In genomic region chr5:125337012-125337411, GRCm38 (mm10) we compare ENCODE assay signal across 12 mouse cellular contexts. TPM values are rescaled to one million over a fixed set of nuclear protein-coding genes. Genes with fewer than 3 reads are reported as not detected.
DNase-seq lines count a peak whose midpoint lies in the region; ATAC-seq and TF ChIP-seq lines count a peak whose summit lies in the region.
"Had no signal": no experiment of that assay in that cellular context is flagged by ENCODE, and none has a peak within 500 bp of the region (broad histone marks: within the 10 kb centered on the region; RNA-seq: fewer than 3 reads in every experiment).

No protein-coding gene starts in this region.

- no peak overlapping the region for H3K4me3 ChIP-seq in heart, embryonic 14.5 days (ENCODE audit: control insufficient read depth in 1 of 2, insufficient read depth in 1 of 2, low read depth in 1 of 2, low read length in 2 of 2)
- H3K4me3 ChIP-seq in bone marrow, adult 2 months (replicated peaks; ENCODE audit: control insufficient read depth, low read depth, low read length), result no peak overlapping the region
- H3K4me3 ChIP-seq in liver, embryonic 14.5 days (ENCODE audit: insufficient read depth in 1 of 2, low read depth in 2 of 2, low read length in 2 of 2), result no peak overlapping the region
- H3K4me3 ChIP-seq: forebrain, embryonic 10.5 days had no signal

- no peaks in the 10 kb centered on the region for H3K36me3 ChIP-seq in heart, embryonic 14.5 days (ENCODE audit: control insufficient read depth, insufficient read depth, low read length)
- no peaks in the 10 kb centered on the region for H3K36me3 ChIP-seq in liver, embryonic 14.5 days (replicated peaks; ENCODE audit: control insufficient read depth, insufficient read depth, low read depth)

- 12% methylated on average over 9 of the region's 9 CpGs for WGBS in heart, embryonic 14.5 days
- WGBS in bone marrow, adult 2 months, result 22% methylated on average over 9 of the region's 9 CpGs
- 25% methylated on average over 9 of the region's 9 CpGs for WGBS in liver, embryonic 14.5 days (ENCODE audit: insufficient replicate concordance)

- peak overlapping the region; percentile 21 to 42; a peak in 2 of 4 replicates for H3K27ac ChIP-seq in heart, embryonic 14.5 days (replicated peaks in 1 of 2; ENCODE audit: control insufficient read depth in 1 of 2, insufficient read depth in 1 of 2, low read depth in 2 of 2, low read length in 2 of 2)
- H3K27ac ChIP-seq in bone marrow, adult 2 months (ENCODE audit: control insufficient read depth, insufficient read depth, low read depth, low read length, poor library complexity), result peak overlapping the region; percentile 35; the same call in 1 of the 2 replicates
- H3K27ac ChIP-seq in liver, embryonic 14.5 days, result peak overlapping the region; percentile 15
- H3K27ac ChIP-seq: forebrain, embryonic 10.5 days had no signal

- H3K9me3 ChIP-seq in heart, embryonic 14.5 days (ENCODE audit: control insufficient read depth, low read length), result no peaks in the 10 kb centered on the region
- no peaks in the 10 kb centered on the region for H3K9me3 ChIP-seq in liver, embryonic 14.5 days (ENCODE audit: control insufficient read depth, low read length)
- H3K9me3 ChIP-seq: forebrain, embryonic 10.5 days had no signal

- no peak for TF ChIP-seq CTCF in bone marrow, adult 2 months (IDR thresholded peaks at IDR 0.05; ENCODE audit: control insufficient read depth, insufficient read depth, low read length)
- no peak for TF ChIP-seq CTCF in liver, embryonic 14.5 days (IDR thresholded peaks at IDR 0.05; ENCODE audit: low read depth)

- TF ChIP-seq EP300 in liver, embryonic 14.5 days (IDR thresholded peaks at IDR 0.05; ENCODE audit: low read depth), result no peak

- H3K9ac ChIP-seq in heart, embryonic 14.5 days (ENCODE audit: low read length), result peak overlapping the region; percentile 50; the same call in 1 of the 2 replicates
- H3K9ac ChIP-seq in liver, embryonic 14.5 days (replicated peaks), result no peak overlapping the region

- peaks cover 38 to 62% of the 10 kb centered on the region in 2 experiments for H3K4me1 ChIP-seq in heart, embryonic 14.5 days (ENCODE audit: control insufficient read depth in 2 of 2, insufficient read depth in 2 of 2, low read length in 2 of 2)
- H3K4me1 ChIP-seq in bone marrow, adult 2 months (ENCODE audit: control insufficient read depth, insufficient read depth, low read length), result peaks cover 12% of the 10 kb centered on the region
- peaks cover 25 to 45% of the 10 kb centered on the region in 2 experiments for H3K4me1 ChIP-seq in liver, embryonic 14.5 days (replicated peaks; ENCODE audit: control insufficient read depth in 2 of 2, insufficient read depth in 2 of 2, low read length in 1 of 2)

- no peak for ATAC-seq in heart, embryonic 14.5 days (ENCODE audit: insufficient number of reproducible peaks, insufficient read depth, low FRiP score, low read depth)
- ATAC-seq in liver, embryonic 14.5 days (ENCODE audit: insufficient read depth), result no peak
- ATAC-seq: lung, postnatal 0 days had no signal

- TF ChIP-seq POLR2A in bone marrow, adult 2 months (IDR thresholded peaks at IDR 0.05; ENCODE audit: borderline replicate concordance, control insufficient read depth, low read depth, low read length), result no peak

- no peaks in the 10 kb centered on the region for H3K27me3 ChIP-seq in heart, embryonic 14.5 days (ENCODE audit: control insufficient read depth, insufficient read depth, low read length)
- no peaks in the 10 kb centered on the region for H3K27me3 ChIP-seq in liver, embryonic 14.5 days (ENCODE audit: control insufficient read depth, insufficient read depth, low read length)

- H3K4me2 ChIP-seq in heart, embryonic 14.5 days (ENCODE audit: low read length), result no peak overlapping the region
- peak overlapping the region; percentile 18; the same call in 1 of the 2 replicates for H3K4me2 ChIP-seq in liver, embryonic 14.5 days (ENCODE audit: low read depth)

- intact Hi-C loops in heart, postnatal 10 days (cut with DNase I), result no loop called here

- no peak for DNase-seq in heart, postnatal 10 days
- peak; percentile 35 for DNase-seq in NIH3T3 (ENCODE audit: low read depth)
- DNase-seq in liver, embryonic 14.5 days (ENCODE audit: low read depth in 3 of 3, low spot score in 3 of 3), result peak in 1 of 3 experiments; percentile 25
- no peak for DNase-seq in left cerebral cortex, adult 11 months (ENCODE audit: low spot score)
- no peak for DNase-seq in urinary bladder, adult 2 months (ENCODE audit: low spot score)
- DNase-seq: gastrocnemius, postnatal 36 days; kidney, adult 8-10 months had no signal

RNA-seq across cellular contexts. Expression of gene Scarb1, which starts 3.9 kb away (rescaled TPM):
- 59.7 and 61.6 TPM in 2 replicates for polyA plus RNA-seq in heart, embryonic 14.5 days (2014; fragmentation: Nextera tagmentation; extraction: Ambion mirVana)
- 10 to 100 TPM; 62.6 to 73.8 TPM for total RNA-seq in heart, postnatal 10 days (2021)
- 24.6 and 26.9 TPM in 2 replicates for polyA plus RNA-seq in bone marrow, adult 2 months (2011; ENCODE audit: insufficient read depth, insufficient read length, low replicate concordance, missing spikeins)
- polyA plus RNA-seq in liver, embryonic 14.5 days (2012; rRNA removed), result 50.1 and 54.1 TPM in 2 replicates
- 41.6 and 50.6 TPM in 2 replicates for polyA plus RNA-seq in liver, embryonic 14.5 days (2014; fragmentation: Nextera tagmentation; extraction: Ambion mirVana)
- polyA plus RNA-seq in urinary bladder, adult 2 months (2012; rRNA removed), result 75.6 and 92.2 TPM in 2 replicates

RNA-seq across cellular contexts. Expression of gene Gm10382, which starts 52.1 kb away (rescaled TPM):
- 0.27 and 0.32 TPM in 2 replicates for polyA plus RNA-seq in heart, embryonic 14.5 days (2014; fragmentation: Nextera tagmentation; extraction: Ambion mirVana)
- total RNA-seq in heart, postnatal 10 days (2021), result not detected
- polyA plus RNA-seq in bone marrow, adult 2 months (2011; ENCODE audit: insufficient read depth, insufficient read length, low replicate concordance, missing spikeins), result not detected in 2 replicates
- polyA plus RNA-seq in liver, embryonic 14.5 days (2012; rRNA removed), result 0.05 and 0.10 TPM in 2 replicates
- polyA plus RNA-seq in liver, embryonic 14.5 days (2014; fragmentation: Nextera tagmentation; extraction: Ambion mirVana), result not detected in 2 replicates
- 0.29 and 0.40 TPM in 2 replicates for polyA plus RNA-seq in urinary bladder, adult 2 months (2012; rRNA removed)
- total RNA-seq: monocyte, adult 5-6 weeks had no signal

RNA-seq across cellular contexts. Expression of gene Ubc, which starts 53.0 kb away (rescaled TPM):
- 859 and 861 TPM in 2 replicates for polyA plus RNA-seq in heart, embryonic 14.5 days (2014; fragmentation: Nextera tagmentation; extraction: Ambion mirVana)
- 1,000 to 10,000 TPM in 1 of 2 experiments, 100 to 1,000 TPM in 1; 934 to 1,069 TPM for total RNA-seq in heart, postnatal 10 days (2021)
- polyA plus RNA-seq in bone marrow, adult 2 months (2011; ENCODE audit: insufficient read depth, insufficient read length, low replicate concordance, missing spikeins), result 98.4 and 168 TPM in 2 replicates
- polyA plus RNA-seq in liver, embryonic 14.5 days (2012; rRNA removed), result 155 and 221 TPM in 2 replicates
- 313 and 374 TPM in 2 replicates for polyA plus RNA-seq in liver, embryonic 14.5 days (2014; fragmentation: Nextera tagmentation; extraction: Ambion mirVana)
- 740 and 949 TPM in 2 replicates for polyA plus RNA-seq in urinary bladder, adult 2 months (2012; rRNA removed)
